Mouse (Mus musculus): ENCODE measurements at regions not wholly inside any gene's neighbourhood (a gene's known extent, or its start where the extent isn't known, plus 50 kb on each side); places are given as distances from the start of the nearest gene placed in this dataset.

GRCm38 (mm10) chr3:57228400-57228799 is 73.4 kb downstream of the Tm4sf1 start:
- no peak for DNase-seq (ENCODE audit: low spot score in 2 of 2)

- DNase-seq (ENCODE audit: low spot score in 2 of 2) = no peak
Measured at GRCm38 (mm10) chr3:57223773-57224172, 78.0 kb downstream of the Tm4sf1 start.

- no peak for DNase-seq (ENCODE audit: low spot score in 2 of 2)
Measured at GRCm38 (mm10) chr3:57222318-57222914, 79.4 kb downstream of the Tm4sf1 start.

GRCm38 (mm10) chr3:57218431-57218830 is 83.4 kb downstream of the Tm4sf1 start:
- no peak for DNase-seq (ENCODE audit: low spot score in 2 of 2)

GRCm38 (mm10) chr3:57204066-57204723 is 97.6 kb downstream of the Tm4sf1 start:
- DNase-seq (ENCODE audit: low spot score in 2 of 2) = peak in 1 of 2 experiments; percentile 50

- no peak for DNase-seq (ENCODE audit: low spot score in 2 of 2)
Measured at GRCm38 (mm10) chr3:57203418-57203817, 98.4 kb downstream of the Tm4sf1 start.

- DNase-seq (ENCODE audit: low spot score in 2 of 2) = no peak
Measured at GRCm38 (mm10) chr3:57181587-57181986, 120.2 kb downstream of the Tm4sf1 start.

GRCm38 (mm10) chr3:57153177-57153948 is 148.4 kb downstream of the Tm4sf1 start:
- DNase-seq (ENCODE audit: low spot score in 2 of 2) = no peak

GRCm38 (mm10) chr3:57149156-57149555 is 152.6 kb downstream of the Tm4sf1 start:
- DNase-seq (ENCODE audit: low spot score in 2 of 2) = no peak

- peak in 1 of 2 experiments; percentile 12 for DNase-seq (ENCODE audit: low spot score in 2 of 2)
Measured at GRCm38 (mm10) chr3:57136847-57137246, 164.9 kb downstream of the Tm4sf1 start.

GRCm38 (mm10) chr3:57128606-57129005 is 173.2 kb downstream of the Tm4sf1 start:
- DNase-seq (ENCODE audit: low spot score in 2 of 2) = no peak

GRCm38 (mm10) chr3:57125792-57126485 is 175.8 kb downstream of the Tm4sf1 start:
- no peak for DNase-seq (ENCODE audit: low spot score in 2 of 2)

GRCm38 (mm10) chr3:57118016-57118415 is 183.8 kb downstream of the Tm4sf1 start:
- DNase-seq (ENCODE audit: low spot score in 2 of 2) = no peak

- no peak for DNase-seq (ENCODE audit: low spot score in 2 of 2)
Measured at GRCm38 (mm10) chr3:57102254-57102653, 199.5 kb downstream of the Tm4sf1 start.

- no peak for DNase-seq (ENCODE audit: low spot score in 2 of 2)
Measured at GRCm38 (mm10) chr3:57100515-57100914, 201.3 kb downstream of the Tm4sf1 start.

- DNase-seq (ENCODE audit: low spot score in 2 of 2) = no peak
Measured at GRCm38 (mm10) chr3:57094936-57095335, 206.9 kb downstream of the Tm4sf1 start.

GRCm38 (mm10) chr3:57093201-57093940 is 208.4 kb downstream of the Tm4sf1 start:
- no peak for DNase-seq (ENCODE audit: low spot score in 2 of 2)

GRCm38 (mm10) chr3:57074516-57074915 is 227.3 kb downstream of the Tm4sf1 start:
- no peak for DNase-seq (ENCODE audit: low spot score in 2 of 2)

GRCm38 (mm10) chr3:57073962-57074506 is 227.8 kb downstream of the Tm4sf1 start:
- no peak for DNase-seq (ENCODE audit: low spot score in 2 of 2)

- DNase-seq (ENCODE audit: low spot score in 2 of 2) = no peak
Measured at GRCm38 (mm10) chr3:57033021-57033420, 268.8 kb downstream of the Tm4sf1 start.

- no peak for DNase-seq (ENCODE audit: low spot score in 2 of 2)
Measured at GRCm38 (mm10) chr3:57018171-57018570, 283.6 kb downstream of the Tm4sf1 start.

Measured in cerebellum, postnatal 4 days (tissue).